Mouse (Mus musculus): ENCODE results near the gene Ccl4. TPM values are rescaled to one million over a fixed set of nuclear protein-coding genes. Genes with fewer than 3 reads are reported as not detected.

Gene Ccl4
- not detected for polyA plus RNA-seq (2014; fragmentation: Illumina TruSeq; extraction: RNeasy Lipid Tissue Mini Kit (QIAGEN cat#74804); ENCODE audit: low read depth, low replicate concordance)

GRCm38 (mm10) chr11:83662204-83662603 lies at the start of gene Ccl4:
Gene Ccl4 (plus strand): TSS chr11:83662584.

DNA sequence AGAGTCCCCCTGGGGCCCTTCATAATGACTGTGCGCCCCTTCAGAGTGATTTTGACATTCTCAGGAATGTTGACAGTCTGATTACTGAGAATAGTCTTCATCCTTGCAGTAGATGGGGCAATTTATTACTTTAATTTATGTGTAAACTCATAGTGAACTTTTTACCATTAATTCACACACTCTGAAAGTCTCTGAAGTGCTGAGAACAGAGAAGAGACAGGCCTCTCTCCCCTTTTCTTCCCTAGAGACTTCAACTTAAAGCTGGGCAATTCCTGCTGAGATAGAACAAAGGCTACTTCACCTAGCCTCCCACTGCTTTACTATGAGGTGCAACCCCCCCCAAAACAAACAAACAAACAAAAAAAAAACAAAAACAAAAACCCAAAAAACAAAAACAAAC lies 16.9 kb upstream of the Ccl4 start, which contains the start of gene Rpl9-ps1:
TSS of gene Rpl9-ps1 (minus strand) at position 101 of the 400 bp plus-strand sequence.

GRCm38 (mm10) chr11:83649305-83649841 lies 13.0 kb upstream of the Ccl4 start, which contains the start of gene Ccl3:
Gene Ccl3 (minus strand): TSS chr11:83649355.

DNA sequence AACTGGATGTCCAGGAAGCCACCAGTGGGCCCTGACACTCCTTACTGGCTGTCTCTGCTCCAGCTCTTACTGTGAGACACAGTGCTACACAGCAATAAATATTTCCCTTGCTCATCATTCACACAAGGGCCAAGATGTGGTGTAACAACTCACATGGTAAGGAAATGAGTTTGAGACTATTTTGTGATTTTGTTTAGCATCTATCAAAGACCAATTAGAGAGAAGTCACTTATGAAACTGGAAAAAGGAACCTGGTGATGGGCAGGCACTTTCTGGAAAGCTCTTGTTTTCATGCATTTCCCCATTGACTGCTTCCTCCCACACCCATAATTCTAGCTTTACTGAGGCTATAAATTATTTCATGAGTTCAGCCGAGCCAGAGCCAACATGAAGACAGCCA lies 41.3 kb downstream of the Ccl4 start, which contains the start of gene Wfdc17:
TSS of gene Wfdc17 (plus strand) at position 287 of the 400 bp plus-strand sequence.

GRCm38 (mm10) chr11:83708715-83709114 lies 46.3 kb downstream of the Ccl4 start, which contains the start of gene Wfdc18:
Gene Wfdc18 (plus strand): TSS chr11:83709015.

Other genes with a start within 250 kb of the Ccl4 start
- gene Gas2l2, start 233.1 kb upstream of the Ccl4 start, polyA plus RNA-seq (2014; fragmentation: Illumina TruSeq; extraction: RNeasy Lipid Tissue Mini Kit (QIAGEN cat#74804); ENCODE audit: low read depth, low replicate concordance), result not detected
- 3.0 TPM for gene 1700020L24Rik, start 224.9 kb upstream of the Ccl4 start, polyA plus RNA-seq (2014; fragmentation: Illumina TruSeq; extraction: RNeasy Lipid Tissue Mini Kit (QIAGEN cat#74804); ENCODE audit: low read depth, low replicate concordance)
- 0.18 TPM for gene Mmp28, start 199.5 kb upstream of the Ccl4 start, polyA plus RNA-seq (2014; fragmentation: Illumina TruSeq; extraction: RNeasy Lipid Tissue Mini Kit (QIAGEN cat#74804); ENCODE audit: low read depth, low replicate concordance)
- 156 TPM for gene Taf15, start 189.5 kb upstream of the Ccl4 start, polyA plus RNA-seq (2014; fragmentation: Illumina TruSeq; extraction: RNeasy Lipid Tissue Mini Kit (QIAGEN cat#74804); ENCODE audit: low read depth, low replicate concordance)
- 30.0 TPM for gene Heatr9, start 140.4 kb upstream of the Ccl4 start, polyA plus RNA-seq (2014; fragmentation: Illumina TruSeq; extraction: RNeasy Lipid Tissue Mini Kit (QIAGEN cat#74804); ENCODE audit: low read depth, low replicate concordance)
- 0.52 TPM for gene Ccl5, start 132.1 kb upstream of the Ccl4 start, polyA plus RNA-seq (2014; fragmentation: Illumina TruSeq; extraction: RNeasy Lipid Tissue Mini Kit (QIAGEN cat#74804); ENCODE audit: low read depth, low replicate concordance)
- gene Ccl9, start 83.9 kb upstream of the Ccl4 start, polyA plus RNA-seq (2014; fragmentation: Illumina TruSeq; extraction: RNeasy Lipid Tissue Mini Kit (QIAGEN cat#74804); ENCODE audit: low read depth, low replicate concordance), result 0.24 TPM
- 0.76 TPM for gene Ccl6, start 69.5 kb upstream of the Ccl4 start, polyA plus RNA-seq (2014; fragmentation: Illumina TruSeq; extraction: RNeasy Lipid Tissue Mini Kit (QIAGEN cat#74804); ENCODE audit: low read depth, low replicate concordance)
- not detected for gene Rpl9-ps1, start 17.0 kb upstream of the Ccl4 start, polyA plus RNA-seq (2014; fragmentation: Illumina TruSeq; extraction: RNeasy Lipid Tissue Mini Kit (QIAGEN cat#74804); ENCODE audit: low read depth, low replicate concordance)
- gene Ccl3, start 13.2 kb upstream of the Ccl4 start, polyA plus RNA-seq (2014; fragmentation: Illumina TruSeq; extraction: RNeasy Lipid Tissue Mini Kit (QIAGEN cat#74804); ENCODE audit: low read depth, low replicate concordance), result not detected
- 9.5 TPM for gene Wfdc17, start 41.4 kb downstream of the Ccl4 start, polyA plus RNA-seq (2014; fragmentation: Illumina TruSeq; extraction: RNeasy Lipid Tissue Mini Kit (QIAGEN cat#74804); ENCODE audit: low read depth, low replicate concordance)
- gene Wfdc18, start 46.4 kb downstream of the Ccl4 start, polyA plus RNA-seq (2014; fragmentation: Illumina TruSeq; extraction: RNeasy Lipid Tissue Mini Kit (QIAGEN cat#74804); ENCODE audit: low read depth, low replicate concordance), result 0.62 TPM
- gene Wfdc21, start 84.4 kb downstream of the Ccl4 start, polyA plus RNA-seq (2014; fragmentation: Illumina TruSeq; extraction: RNeasy Lipid Tissue Mini Kit (QIAGEN cat#74804); ENCODE audit: low read depth, low replicate concordance), result not detected
- gene Heatr6, start 91.1 kb downstream of the Ccl4 start, polyA plus RNA-seq (2014; fragmentation: Illumina TruSeq; extraction: RNeasy Lipid Tissue Mini Kit (QIAGEN cat#74804); ENCODE audit: low read depth, low replicate concordance), result 2.6 TPM
- gene Hnf1b, start 187.5 kb downstream of the Ccl4 start, polyA plus RNA-seq (2014; fragmentation: Illumina TruSeq; extraction: RNeasy Lipid Tissue Mini Kit (QIAGEN cat#74804); ENCODE audit: low read depth, low replicate concordance), result 7.5 TPM